Mouse (Mus musculus) adipocyte (in vitro differentiated cells): ENCODE measurements around the gene 4932438H23Rik.

ENCODE experiments used
- DNase-seq: peaks from one replicate; pipeline ENCODE4 v3.0.0-alpha.2; 2016; ENCODE audit warnings: low spot score

The 4932438H23Rik gene

GRCm38 (mm10) chr16:91057261-91057660 is 37.7 kb downstream of the 4932438H23Rik start:
- no peak for DNase-seq

- no peak for DNase-seq
Measured at GRCm38 (mm10) chr16:91056043-91056821, 38.7 kb downstream of the 4932438H23Rik start.

GRCm38 (mm10) chr16:91055150-91055549 is 39.8 kb downstream of the 4932438H23Rik start:
- DNase-seq, result no peak

- DNase-seq, result no peak
Measured at GRCm38 (mm10) chr16:91053599-91053998, 41.3 kb downstream of the 4932438H23Rik start.

GRCm38 (mm10) chr16:91045511-91045910 is 49.4 kb downstream of the 4932438H23Rik start:
- peak; percentile 65 for DNase-seq

- DNase-seq, result peak; percentile 100
Measured at GRCm38 (mm10) chr16:91044270-91045182, 50.4 kb downstream of the 4932438H23Rik start, which contains the start of gene Paxbp1. Gene Paxbp1 (minus strand): TSS chr16:91044543.

- peak; percentile 66 for DNase-seq
Measured at GRCm38 (mm10) chr16:91043461-91044248, 51.3 kb downstream of the 4932438H23Rik start.

- peak; percentile 88 for DNase-seq
Measured at GRCm38 (mm10) chr16:91042640-91043039, 52.3 kb downstream of the 4932438H23Rik start.

GRCm38 (mm10) chr16:91035866-91036265 is 59.1 kb downstream of the 4932438H23Rik start:
- no peak for DNase-seq

GRCm38 (mm10) chr16:91030751-91031150 is 64.2 kb downstream of the 4932438H23Rik start:
- no peak for DNase-seq

- DNase-seq, result no peak
Measured at GRCm38 (mm10) chr16:91029901-91030300, 65.0 kb downstream of the 4932438H23Rik start.

- DNase-seq, result no peak
Measured at GRCm38 (mm10) chr16:91029161-91029743, 65.7 kb downstream of the 4932438H23Rik start.

- no peak for DNase-seq
Measured at GRCm38 (mm10) chr16:91026290-91026689, 68.6 kb downstream of the 4932438H23Rik start.

- DNase-seq, result peak; percentile 37
Measured at GRCm38 (mm10) chr16:91023384-91023783, 71.5 kb downstream of the 4932438H23Rik start.

GRCm38 (mm10) chr16:91020842-91021483 is 74.0 kb downstream of the 4932438H23Rik start:
- DNase-seq, result no peak

GRCm38 (mm10) chr16:91019476-91019875 is 75.4 kb downstream of the 4932438H23Rik start:
- DNase-seq, result no peak

GRCm38 (mm10) chr16:91015761-91016160 is 79.2 kb downstream of the 4932438H23Rik start:
- DNase-seq, result no peak

- no peak for DNase-seq
Measured at GRCm38 (mm10) chr16:91011847-91012246, 83.1 kb downstream of the 4932438H23Rik start.

- peak; percentile 95 for DNase-seq
Measured at GRCm38 (mm10) chr16:91011021-91011683, 83.8 kb downstream of the 4932438H23Rik start, which contains the start of gene Synj1. Gene Synj1 (minus strand): TSS chr16:91011308.

- no peak for DNase-seq
Measured at GRCm38 (mm10) chr16:91010581-91011020, 84.3 kb downstream of the 4932438H23Rik start.
